Mouse (Mus musculus) cerebellum, adult 9-10 months (tissue): ENCODE measurements around the gene Hlcs.
A peak's percentile ranks its signal among the peaks of the same experiment; 100 is the strongest.

Source experiments
- DNase-seq: peaks from one replicate; pipeline ENCODE4 v3.0.0; 2022

Gene Hlcs

DNA sequence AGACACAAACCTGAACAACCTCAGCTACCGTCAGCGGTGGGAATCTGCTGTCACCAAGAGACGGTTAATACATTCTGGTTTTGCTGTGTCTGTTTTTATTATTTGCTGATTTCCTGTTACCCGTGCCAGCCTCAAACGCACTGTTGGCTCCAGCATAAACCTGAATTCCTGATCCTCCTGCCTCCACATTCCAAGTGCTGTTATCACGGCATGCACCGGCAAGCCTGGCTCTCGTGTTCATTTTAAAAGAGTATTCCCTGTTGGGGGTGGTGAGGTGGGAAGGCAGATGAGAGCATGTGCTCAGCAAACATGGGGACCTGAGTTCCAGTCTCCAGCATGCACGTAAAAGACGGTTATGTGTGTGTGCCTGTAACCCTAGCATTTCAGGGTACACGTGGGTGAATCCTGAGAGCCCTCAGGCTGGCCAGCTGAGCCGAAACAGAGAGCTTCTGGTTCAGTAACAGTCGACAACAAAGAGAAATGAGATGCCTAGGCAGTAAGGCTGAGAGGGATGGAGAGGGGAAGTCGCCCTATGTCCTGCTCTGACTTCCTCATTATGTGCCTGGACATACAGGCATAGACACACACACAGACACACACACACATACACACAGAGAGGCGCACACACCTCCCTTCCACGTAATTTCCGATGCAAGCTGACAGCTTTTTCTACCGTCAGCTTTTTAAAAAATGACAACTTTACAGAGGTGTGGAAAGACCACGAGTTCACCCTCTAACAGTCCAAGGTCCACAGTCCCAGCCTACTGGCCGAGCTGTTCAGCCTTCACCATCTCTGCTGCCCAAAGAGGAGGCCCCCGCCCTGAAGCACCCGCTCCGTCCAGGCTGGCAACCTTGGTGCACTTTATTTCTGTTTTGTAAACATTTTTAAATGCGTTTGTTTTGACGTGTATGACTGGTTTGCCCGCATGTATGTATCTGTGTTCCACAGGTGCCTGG is 107.6 kb downstream of the Hlcs start:
- DNase-seq: no peak

DNA sequence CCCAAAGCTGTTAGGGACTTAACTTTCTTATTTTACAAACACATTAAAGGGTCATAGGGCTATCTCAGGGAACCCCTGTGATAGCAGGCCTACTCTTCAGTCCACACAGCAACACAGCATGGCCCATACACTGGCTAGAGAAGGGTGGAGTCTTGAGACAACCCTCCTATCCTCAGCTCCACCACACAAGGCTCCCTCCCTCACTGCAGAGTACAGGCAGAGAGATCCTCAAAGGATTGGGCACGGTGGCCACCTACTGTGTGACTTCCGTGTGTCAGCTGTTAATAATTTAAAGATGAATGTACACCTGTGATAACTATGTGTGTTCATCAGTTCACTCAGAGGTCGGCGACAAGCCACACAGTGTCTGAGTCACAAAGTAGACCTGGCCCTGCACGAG is 112.0 kb downstream of the Hlcs start:
- DNase-seq: no peak

DNA sequence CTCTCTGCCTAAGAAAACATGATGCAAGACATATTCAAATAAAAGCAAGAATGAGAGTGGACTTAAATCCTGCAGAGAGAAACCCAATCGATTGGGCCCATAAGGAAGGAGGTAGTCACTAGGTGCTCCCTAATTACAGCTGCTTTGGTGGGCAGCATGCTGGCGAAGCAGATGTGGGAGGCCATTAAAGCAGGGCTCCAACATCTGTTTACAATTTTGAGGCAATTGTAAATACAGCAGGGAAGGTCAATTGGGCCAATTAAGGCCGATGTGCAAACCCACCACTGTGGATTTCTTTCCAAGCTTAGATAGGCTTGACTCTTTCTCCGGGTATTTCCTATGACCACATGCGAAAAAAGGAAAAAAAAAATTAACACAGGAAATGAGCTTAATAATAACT is 117.5 kb downstream of the Hlcs start:
- no peak for DNase-seq

DNA sequence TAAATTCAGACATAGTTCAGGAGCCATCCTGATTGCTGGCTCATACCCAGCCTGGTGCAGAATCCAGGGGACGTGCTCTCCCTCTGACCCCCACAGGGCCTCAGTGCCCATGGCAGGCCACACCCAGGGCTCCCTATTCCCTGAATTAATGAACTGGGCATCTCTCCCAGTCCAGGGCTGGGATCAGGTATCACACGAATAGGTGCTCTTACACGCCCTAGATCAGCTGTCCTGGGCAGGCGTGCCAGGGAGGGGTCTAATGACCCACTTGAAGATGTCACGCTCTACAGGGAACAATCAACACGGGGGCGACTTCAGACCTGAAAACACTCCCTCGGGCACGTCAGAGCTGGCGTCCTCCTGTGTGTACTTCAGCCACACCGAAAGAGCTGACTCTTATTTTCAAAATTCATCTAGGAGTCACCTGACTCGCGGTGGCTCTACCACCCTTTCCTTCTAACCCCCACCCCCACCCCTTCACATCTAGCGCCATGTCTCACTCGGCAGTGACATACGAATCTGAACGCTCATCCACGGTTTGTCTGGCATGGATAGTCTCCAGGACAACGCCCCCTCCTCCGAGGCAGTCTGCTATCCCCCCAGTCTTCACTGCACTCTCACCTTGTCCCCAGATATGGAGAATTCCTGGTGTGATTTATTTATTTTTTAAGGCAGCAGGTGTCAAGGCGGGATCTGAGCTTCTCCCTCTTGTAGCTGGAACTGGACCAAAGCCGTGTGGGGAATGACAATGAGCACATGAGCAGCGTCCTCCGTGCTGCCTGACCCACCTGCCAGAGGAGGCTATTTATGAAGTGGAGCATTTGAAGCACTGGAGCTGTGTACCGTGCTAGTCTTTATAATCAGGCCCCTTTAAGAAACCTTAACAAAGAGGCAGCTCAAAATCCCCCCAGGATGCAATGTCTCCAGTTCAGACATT is 121.7 kb downstream of the Hlcs start:
- DNase-seq: no peak

DNA sequence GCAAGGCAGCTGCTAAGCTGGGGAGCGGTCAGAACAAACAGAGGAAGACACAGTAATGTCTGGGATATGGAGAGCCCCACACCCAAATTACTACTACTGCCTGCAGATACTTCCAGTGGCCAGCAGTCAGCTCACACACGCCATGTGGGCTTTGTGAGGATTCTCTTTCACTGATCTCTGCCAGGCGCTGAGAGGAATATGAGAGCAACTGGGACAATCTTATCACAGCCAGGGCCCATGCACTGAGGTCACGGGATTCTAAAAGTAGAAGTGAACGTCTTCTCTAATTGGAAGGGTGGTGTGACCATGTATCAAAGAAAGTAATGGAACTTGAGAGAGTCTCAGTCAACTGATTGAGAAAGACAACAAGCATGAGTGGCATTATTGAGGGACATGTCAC is 123.1 kb downstream of the Hlcs start:
- DNase-seq: no peak

GRCm38 (mm10) chr16:94186526-94186925 is 126.8 kb downstream of the Hlcs start:
- no peak for DNase-seq

- DNase-seq: no peak
Observed at GRCm38 (mm10) chr16:94185430-94185829, 127.9 kb downstream of the Hlcs start.

GRCm38 (mm10) chr16:94180122-94180870 is 133.1 kb downstream of the Hlcs start:
- no peak for DNase-seq

GRCm38 (mm10) chr16:94179341-94180121 is 133.8 kb downstream of the Hlcs start:
- no peak for DNase-seq

DNA sequence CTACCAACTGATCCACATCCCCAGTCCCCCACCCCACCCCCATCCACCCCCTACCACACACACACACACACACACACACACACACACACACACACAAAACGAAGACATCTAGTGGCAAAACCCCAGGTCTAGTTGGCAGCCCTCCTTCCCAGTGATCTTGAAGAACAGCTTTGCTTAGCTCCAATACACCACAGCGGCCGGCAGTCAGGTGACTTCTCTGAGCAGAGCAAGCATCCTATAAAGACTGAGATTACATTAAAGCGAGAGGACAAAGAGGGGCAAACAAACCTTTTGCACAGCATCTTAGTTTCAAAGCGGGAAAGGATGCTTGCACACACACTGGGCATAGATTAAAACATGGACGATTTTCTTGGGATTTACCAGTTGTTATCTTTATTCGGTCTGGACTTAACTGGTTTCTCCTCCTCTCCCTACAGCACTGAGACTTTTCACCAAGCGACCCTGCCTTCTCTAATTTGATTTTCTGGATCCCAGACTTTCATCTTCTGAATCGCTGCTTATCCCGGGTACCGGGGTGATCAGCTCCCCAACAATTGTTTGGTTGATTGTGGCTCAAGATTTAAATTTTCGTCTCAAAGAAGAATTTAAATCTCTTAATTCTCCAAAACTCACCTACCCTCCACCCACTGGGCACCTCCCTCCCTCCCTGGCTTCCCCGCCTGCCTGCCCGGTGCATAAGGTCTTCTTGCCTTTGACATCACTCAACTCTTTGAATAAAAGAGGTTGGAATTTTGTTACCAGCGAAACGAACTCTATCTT is 134.7 kb downstream of the Hlcs start:
- no peak for DNase-seq

- no peak for DNase-seq
Observed at GRCm38 (mm10) chr16:94176997-94177857, 136.1 kb downstream of the Hlcs start.

GRCm38 (mm10) chr16:94175366-94175986 is 137.9 kb downstream of the Hlcs start:
- DNase-seq: no peak

DNA sequence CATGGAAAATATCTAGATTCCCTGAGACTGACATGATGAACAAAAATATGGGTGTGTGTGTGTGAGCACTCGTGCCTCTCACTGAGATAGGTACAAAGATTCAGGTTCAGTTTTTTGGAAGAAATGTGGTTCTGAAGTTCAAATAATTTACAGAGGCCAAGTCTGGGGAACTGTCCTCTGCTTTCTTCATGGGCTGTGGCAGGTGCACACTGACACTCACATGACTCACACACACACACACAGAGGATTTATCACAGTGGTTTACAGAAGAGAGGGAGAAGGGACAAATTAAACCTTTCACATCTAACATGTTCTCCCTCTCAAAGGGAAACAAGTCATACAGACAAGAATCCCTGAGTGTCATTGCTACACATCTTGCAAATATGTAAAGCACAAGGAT is 140.0 kb downstream of the Hlcs start:
- DNase-seq: no peak

DNA sequence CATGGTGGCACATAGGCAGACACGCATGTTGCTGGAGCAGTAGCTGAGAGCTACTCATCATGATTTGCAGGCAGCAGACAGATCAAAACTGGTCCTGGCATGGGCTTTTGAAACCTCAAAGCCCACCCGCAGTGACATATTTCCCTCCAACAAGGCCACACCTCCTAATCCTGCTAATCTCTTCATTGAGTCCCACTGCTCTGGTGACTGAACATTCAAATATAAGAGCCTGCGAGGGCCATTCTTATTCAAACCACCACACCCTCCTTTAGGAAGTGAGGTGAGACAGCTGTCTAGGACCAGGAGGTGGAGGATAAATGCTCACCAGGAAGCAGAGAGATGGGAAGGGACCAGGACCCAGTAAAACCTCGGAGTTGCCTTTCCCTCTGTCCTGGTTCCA is 143.2 kb downstream of the Hlcs start:
- no peak for DNase-seq

DNA sequence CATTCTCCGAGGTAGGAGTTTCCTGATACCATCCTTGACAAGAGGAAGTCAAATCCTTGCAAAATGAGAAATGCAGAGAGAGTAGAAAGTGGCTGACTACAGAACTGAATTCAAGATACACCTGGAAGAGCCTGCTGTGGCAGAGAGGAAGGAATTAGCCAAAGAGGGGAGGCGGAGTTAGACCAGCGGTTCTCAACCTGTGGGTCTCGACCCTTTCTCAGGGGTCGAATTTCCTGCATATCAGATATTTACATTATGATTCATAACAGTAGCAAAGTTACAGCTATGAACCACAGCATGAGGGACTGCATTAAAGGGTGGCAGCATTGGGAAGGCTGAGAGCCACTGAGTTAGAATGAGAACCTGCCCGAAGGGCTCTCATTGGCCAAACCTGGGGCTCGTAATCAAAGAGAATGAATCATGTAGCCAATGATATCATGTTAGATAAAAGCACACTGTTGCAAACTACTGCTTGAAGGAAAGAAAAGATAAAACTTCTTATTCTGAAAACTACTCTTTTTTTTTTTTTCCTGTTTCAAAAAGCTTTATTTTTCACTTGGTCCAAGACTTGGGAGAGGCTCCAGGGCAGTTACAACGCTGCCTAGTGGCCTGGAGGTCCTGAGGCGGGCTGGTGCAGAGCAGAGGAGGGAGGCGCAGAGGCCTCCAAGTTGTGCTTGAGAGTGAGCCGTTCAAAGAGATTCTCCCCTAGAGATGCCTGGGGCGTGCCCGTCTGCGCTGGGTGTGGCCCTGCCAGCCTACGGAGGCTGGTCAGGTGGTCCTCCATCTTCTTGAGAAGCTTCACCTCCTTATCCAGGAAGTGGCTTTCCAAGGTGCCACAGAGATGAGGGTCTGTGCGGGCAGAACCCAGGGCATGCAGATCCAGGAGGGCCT is 144.5 kb downstream of the Hlcs start:
- no peak for DNase-seq

GRCm38 (mm10) chr16:94164978-94165377 is 148.4 kb downstream of the Hlcs start:
- no peak for DNase-seq

GRCm38 (mm10) chr16:94164236-94164635 is 149.1 kb downstream of the Hlcs start:
- DNase-seq: no peak

DNA sequence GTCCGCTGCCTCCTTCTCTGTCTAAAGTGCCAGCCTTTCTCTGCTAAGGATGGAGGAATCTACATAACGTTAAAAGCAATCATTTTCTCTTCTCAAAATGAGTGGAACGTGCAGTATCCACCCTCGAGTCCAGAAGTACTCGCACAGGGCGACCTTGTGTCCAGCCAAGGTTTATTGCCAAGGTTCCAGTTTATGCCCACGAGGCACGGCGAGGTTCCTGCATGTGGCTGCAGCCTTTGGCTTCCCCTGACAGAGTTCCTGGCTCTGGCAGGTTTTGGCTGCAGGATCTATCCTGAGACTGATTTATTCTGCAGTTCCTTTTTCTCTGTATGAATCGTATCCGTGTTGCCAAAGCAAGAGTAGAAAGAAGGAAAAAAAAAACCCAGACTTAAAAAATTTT is 150.3 kb downstream of the Hlcs start:
- peak; percentile 41 for DNase-seq

- no peak for DNase-seq
Observed at GRCm38 (mm10) chr16:94162000-94162399, 151.4 kb downstream of the Hlcs start.
